Mouse (Mus musculus) forebrain, embryonic 11.5 days (tissue): Measurements from ENCODE around the gene Hist1h2aa. TPM values are rescaled to one million over a fixed set of nuclear protein-coding genes. Genes with fewer than 3 reads are reported as not detected.

Experiments used
- ATAC-seq: fragments of 200-750 bp; cut with Nextera tagmentation; replicated peaks from 2 replicates; pipeline ENCODE4 v1.8.0; 2017; ENCODE audit warnings: moderate TSS enrichment; ENCODE audit not compliant: low FRiP score
- DNase-seq: peaks from one replicate; pipeline ENCODE4 v3.0.0-alpha.2; 2017; ENCODE audit warnings: low spot score
- H3K27ac ChIP-seq: fragments of 300-500 bp; sonication (generic); 2 replicates; pipeline ENCODE4 v1.5.1; 2014; ENCODE audit warnings: low read depth, low read length
- H3K27me3 ChIP-seq: fragments of 300-500 bp; sonication (generic); 2 replicates; pipeline ENCODE4 v1.6.1; 2014; ENCODE audit warnings: mild to moderate bottlenecking, low read length, mixed read lengths; ENCODE audit not compliant: control insufficient read depth, insufficient read depth
- H3K36me3 ChIP-seq: fragments of 300-500 bp; sonication (generic); 2 replicates; pipeline ENCODE4 v1.6.1; 2014; ENCODE audit warnings: mild to moderate bottlenecking, low read length, moderate library complexity, mixed read lengths; ENCODE audit not compliant: control insufficient read depth, insufficient read depth
- H3K4me1 ChIP-seq: fragments of 300-500 bp; sonication (generic); replicated peaks from 2 replicates; pipeline ENCODE4 v1.6.1; 2014; ENCODE audit warnings: low read length, mixed read lengths; ENCODE audit not compliant: control insufficient read depth, insufficient read depth
- H3K4me2 ChIP-seq: fragments of 300-500 bp; sonication (generic); 2 replicates; pipeline ENCODE4 v1.6.1; 2014; ENCODE audit warnings: low read depth, mild to moderate bottlenecking, low read length, moderate library complexity, mixed read lengths; ENCODE audit not compliant: severe bottlenecking
- H3K4me3 ChIP-seq: fragments of 300-500 bp; sonication (generic); 2 replicates; pipeline ENCODE4 v1.5.1; 2014; ENCODE audit warnings: low read depth, low read length
- H3K9ac ChIP-seq: fragments of 300-500 bp; sonication (generic); 2 replicates; pipeline ENCODE4 v1.6.1; 2014; ENCODE audit warnings: low read length
- H3K9me3 ChIP-seq: fragments of 300-500 bp; sonication (generic); 2 replicates; pipeline ENCODE4 v1.6.1; 2016; ENCODE audit warnings: low read length, mixed read lengths; ENCODE audit not compliant: control insufficient read depth
- WGBS: fragments of 180-500 bp; shearing (Covaris S2); extraction: QIAGEN DNeasy Blood & Tissue Kit; methylation state at CpG from one replicate; pipeline ENCODE4 v1.1.7; 2014; 5-methylcytosine and 5-hydroxymethylcytosine counted together
- polyA plus RNA-seq: library from polyadenylated mRNA; unstranded; fragments of >200 nt; fragmentation: Nextera tagmentation; extraction: Ambion mirVana; gene quantifications from 2 replicates; pipeline ENCODE4 v1.2.1, GENCODE M21; 2014

Gene Hist1h2aa
- polyA plus RNA-seq, 1 experiment from 2014 or later = not detected

- WGBS = 95% methylated on average over 36 of the region's 39 CpGs
- H3K9ac ChIP-seq = no peak within 1 kb of the TSS
- no peaks in the 10 kb centered on the region for H3K9me3 ChIP-seq
- H3K4me1 ChIP-seq = no peaks in the 10 kb centered on the region
- no peaks in the 10 kb centered on the region for H3K36me3 ChIP-seq
- H3K4me3 ChIP-seq = no peak within 1 kb of the TSS
- H3K27me3 ChIP-seq = no peaks in the 10 kb centered on the region
- H3K27ac ChIP-seq = no peak within 1 kb of the TSS
- ATAC-seq = no peak
- no peak within 1 kb of the TSS for H3K4me2 ChIP-seq
- DNase-seq = no peak
Observed at GRCm38 (mm10) chr13:23933421-23934210, 646 bp upstream of the Hist1h2aa start, which contains the start of gene Hist1h2ba. TSS of gene Hist1h2ba (minus strand) at chr13:23934156.

GRCm38 (mm10) chr13:23938699-23939098 is 4.4 kb downstream of the Hist1h2aa start:
- H3K9ac ChIP-seq = no peak overlapping the region
- H3K4me2 ChIP-seq = no peak overlapping the region
- H3K9me3 ChIP-seq = no peaks in the 10 kb centered on the region
- H3K36me3 ChIP-seq = no peaks in the 10 kb centered on the region
- no peaks in the 10 kb centered on the region for H3K4me1 ChIP-seq
- no peaks in the 10 kb centered on the region for H3K27me3 ChIP-seq
- H3K27ac ChIP-seq = no peak overlapping the region
- ATAC-seq (no peak), DNase-seq (no peak)
- 89% methylated on average over 1 of the region's 1 CpGs for WGBS
- H3K4me3 ChIP-seq = no peak overlapping the region

GRCm38 (mm10) chr13:23940291-23940690 is 6.0 kb downstream of the Hist1h2aa start:
- 55% methylated on average over 6 of the region's 6 CpGs for WGBS
- no peaks in the 10 kb centered on the region for H3K9me3 ChIP-seq

GRCm38 (mm10) chr13:23942861-23943260 is 8.6 kb downstream of the Hist1h2aa start:
- Histone ChIP-seq H3K4me1 (0 out of 2 replicates have a peak, but pooled peaks cover 2% of the 10 kb centered on the region), H3K4me2 (no peak overlapping the region), H3K4me3 (no peak overlapping the region), H3K27me3 (no peaks in the 10 kb centered on the region), H3K9ac (no peak overlapping the region), H3K27ac (no peak overlapping the region), H3K36me3 (no peaks in the 10 kb centered on the region), H3K9me3 (no peaks in the 10 kb centered on the region)
- no peak for ATAC-seq
- WGBS = 51% methylated on average over 2 of the region's 2 CpGs
- no peak for DNase-seq

More at GRCm38 (mm10) chr13:23940291-23940690, 6.0 kb downstream of the Hist1h2aa start:
- Histone ChIP-seq H3K27ac (no peak overlapping the region), H3K9ac (no peak overlapping the region), H3K36me3 (no peaks in the 10 kb centered on the region), H3K4me2 (no peak overlapping the region), H3K4me3 (no peak overlapping the region), H3K4me1 (no peaks in the 10 kb centered on the region), H3K27me3 (no peaks in the 10 kb centered on the region)
- DNase-seq (no peak), ATAC-seq (no peak)

DNA sequence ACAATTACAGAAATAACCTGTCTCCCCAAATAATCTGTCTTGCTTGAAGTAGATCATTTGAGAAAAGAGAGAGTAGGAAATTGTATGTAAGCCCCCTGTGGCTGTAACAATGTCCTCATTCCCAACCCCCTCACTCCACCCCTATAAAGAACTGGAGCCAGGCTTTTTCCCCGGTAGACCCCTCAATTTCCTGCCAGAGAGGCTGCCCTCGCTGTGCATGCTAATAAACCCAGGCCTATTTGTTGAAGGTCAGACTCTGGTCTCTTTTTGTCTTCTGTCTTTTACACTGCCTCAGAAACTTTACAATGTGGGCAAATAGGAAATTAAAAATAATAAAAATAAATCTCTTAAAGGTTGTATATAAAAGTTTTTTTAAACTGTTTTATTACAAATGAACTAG is 12.0 kb downstream of the Hist1h2aa start:
- Histone ChIP-seq H3K9ac (no peak overlapping the region), H3K9me3 (no peaks in the 10 kb centered on the region), H3K4me1 (0 out of 2 replicates have a peak, but pooled peaks cover 2% of the 10 kb centered on the region), H3K27ac (no peak overlapping the region), H3K4me2 (no peak overlapping the region), H3K27me3 (no peaks in the 10 kb centered on the region), H3K36me3 (no peaks in the 10 kb centered on the region), H3K4me3 (no peak overlapping the region)
- DNase-seq = no peak
- 35% methylated on average over 2 of the region's 2 CpGs for WGBS
- ATAC-seq = no peak

GRCm38 (mm10) chr13:23949484-23950246 is 15.4 kb downstream of the Hist1h2aa start:
- Histone ChIP-seq H3K27ac (no peak overlapping the region), H3K36me3 (no peaks in the 10 kb centered on the region), H3K4me3 (no peak overlapping the region), H3K27me3 (no peaks in the 10 kb centered on the region), H3K9ac (no peak overlapping the region), H3K4me1 (0 out of 2 replicates have a peak, but pooled peaks cover 2% of the 10 kb centered on the region), H3K4me2 (no peak overlapping the region), H3K9me3 (no peaks in the 10 kb centered on the region)
- no peak for DNase-seq
- peak; percentile 56 for ATAC-seq
- 57% methylated on average over 14 of the region's 14 CpGs for WGBS

GRCm38 (mm10) chr13:23950928-23951327 is 16.7 kb downstream of the Hist1h2aa start:
- Histone ChIP-seq H3K27me3 (no peaks in the 10 kb centered on the region), H3K9me3 (no peaks in the 10 kb centered on the region), H3K4me1 (0 out of 2 replicates have a peak, but pooled peaks cover 2% of the 10 kb centered on the region), H3K4me2 (no peak overlapping the region), H3K4me3 (no peak overlapping the region), H3K9ac (no peak overlapping the region), H3K27ac (no peak overlapping the region), H3K36me3 (no peaks in the 10 kb centered on the region)
- DNase-seq = no peak
- WGBS = 78% methylated on average over 3 of the region's 3 CpGs
- ATAC-seq = no peak

DNA sequence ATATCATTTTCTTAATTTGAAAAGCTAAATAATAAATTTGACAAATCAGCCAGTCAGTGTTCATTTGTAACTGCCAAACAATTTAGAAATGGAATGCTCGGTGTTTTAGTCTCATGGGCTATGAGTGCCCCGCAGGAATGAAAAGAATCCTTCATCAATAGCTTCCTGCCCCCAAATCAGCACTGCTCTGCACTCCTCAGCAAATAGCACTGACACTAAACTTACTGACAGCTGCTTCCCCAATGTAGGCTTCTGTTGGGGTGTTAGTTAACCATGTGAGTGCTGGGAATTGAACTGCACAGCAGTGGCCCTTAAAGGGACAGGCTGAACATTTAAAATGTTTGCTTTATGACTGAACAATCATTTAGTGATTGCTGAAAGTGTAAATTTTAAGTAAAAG is 25.5 kb downstream of the Hist1h2aa start:
- ATAC-seq (no peak), DNase-seq (no peak)
- Histone ChIP-seq H3K9ac (no peak overlapping the region), H3K9me3 (no peaks in the 10 kb centered on the region), H3K27ac (no peak overlapping the region), H3K4me2 (no peak overlapping the region), H3K27me3 (no peaks in the 10 kb centered on the region), H3K4me3 (no peak overlapping the region), H3K36me3 (no peaks in the 10 kb centered on the region), H3K4me1 (no peaks in the 10 kb centered on the region)
- 18% methylated on average over 2 of the region's 2 CpGs for WGBS
